Mouse (Mus musculus): ENCODE measurements around the gene Inpp5b. TPM values are rescaled to one million over a fixed set of nuclear protein-coding genes. Genes with fewer than 3 reads are reported as not detected.
A peak's percentile ranks its signal among the peaks of the same experiment; 100 is the strongest.

Gene Inpp5b
- polyA plus RNA-seq, 1 experiment from 2014 or later: 25.2 TPM

- Histone ChIP-seq H3K36me3 (peaks cover 74% of the 10 kb centered on the region), H3K9me3 (no peaks in the 10 kb centered on the region), H3K4me1 (no peaks in the 10 kb centered on the region), H3K27me3 (no peaks in the 10 kb centered on the region), H3K27ac (no peak overlapping the region), H3K9ac (no peak overlapping the region), H3K4me2 (no peak overlapping the region), H3K4me3 (no peak overlapping the region)
- WGBS: 83% methylated on average over 5 of the region's 5 CpGs
- no peak for ATAC-seq (ENCODE audit: insufficient number of reproducible peaks, insufficient read depth, low FRiP score, low TSS enrichment, low read depth)
These were observed 88.0 kb downstream of the Inpp5b start for GRCm38 (mm10) chr4:124829671-124830070.

- WGBS: 97% methylated on average over 10 of the region's 10 CpGs
- H3K9me3 ChIP-seq: no peaks in the 10 kb centered on the region
- H3K36me3 ChIP-seq: peaks cover 68% of the 10 kb centered on the region
These were observed 91.1 kb downstream of the Inpp5b start for GRCm38 (mm10) chr4:124832796-124833195.

DNA sequence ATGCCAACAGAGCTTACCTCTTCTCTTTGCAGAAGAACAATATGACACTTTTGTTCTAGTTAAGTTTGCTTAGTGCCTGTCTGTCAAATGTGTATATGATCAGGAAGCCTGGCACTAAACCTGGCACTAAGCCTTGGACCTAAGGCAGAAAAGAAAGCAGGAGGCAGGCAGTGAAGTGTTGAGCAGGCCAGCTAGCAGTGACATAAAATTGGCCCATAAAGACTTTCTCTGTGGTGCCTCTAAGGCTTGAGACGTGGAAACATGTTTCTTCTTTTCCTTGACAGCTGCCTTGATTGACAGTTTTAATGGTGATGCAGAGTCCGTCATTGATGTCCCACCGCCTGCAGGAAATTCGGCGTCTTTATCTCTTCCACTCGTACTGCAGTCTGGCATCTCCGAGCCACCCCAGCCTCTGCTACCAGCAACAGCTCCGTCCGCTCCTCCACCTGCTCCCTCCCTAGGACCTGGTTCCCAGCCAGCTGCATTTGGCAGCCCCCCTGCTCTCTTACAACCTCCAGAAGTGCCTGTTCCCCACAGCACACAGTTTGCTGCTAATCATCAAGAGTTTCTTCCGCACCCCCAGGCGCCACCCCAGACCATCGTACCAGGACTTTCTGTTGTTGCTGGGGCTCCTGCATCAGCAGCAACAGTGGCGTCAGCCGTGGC is 96.5 kb downstream of the Inpp5b start:
- Histone ChIP-seq H3K4me2 (no peak overlapping the region), H3K9ac (no peak overlapping the region), H3K4me3 (no peak overlapping the region), H3K9me3 (no peaks in the 10 kb centered on the region), H3K36me3 (peaks cover 73% of the 10 kb centered on the region), H3K27me3 (no peaks in the 10 kb centered on the region), H3K4me1 (no peaks in the 10 kb centered on the region), H3K27ac (no peak overlapping the region)
- no peak for ATAC-seq (ENCODE audit: insufficient number of reproducible peaks, insufficient read depth, low FRiP score, low TSS enrichment, low read depth)
- 83% methylated on average over 14 of the region's 14 CpGs for WGBS

More at GRCm38 (mm10) chr4:124832796-124833195, 91.1 kb downstream of the Inpp5b start:
- H3K4me1 ChIP-seq: no peaks in the 10 kb centered on the region
- H3K27ac ChIP-seq: no peak overlapping the region
- ATAC-seq (ENCODE audit: insufficient number of reproducible peaks, insufficient read depth, low FRiP score, low TSS enrichment, low read depth): no peak
- H3K9ac ChIP-seq: no peak overlapping the region
- H3K4me2 ChIP-seq: no peak overlapping the region
- H3K27me3 ChIP-seq: no peaks in the 10 kb centered on the region
- no peak overlapping the region for H3K4me3 ChIP-seq

DNA sequence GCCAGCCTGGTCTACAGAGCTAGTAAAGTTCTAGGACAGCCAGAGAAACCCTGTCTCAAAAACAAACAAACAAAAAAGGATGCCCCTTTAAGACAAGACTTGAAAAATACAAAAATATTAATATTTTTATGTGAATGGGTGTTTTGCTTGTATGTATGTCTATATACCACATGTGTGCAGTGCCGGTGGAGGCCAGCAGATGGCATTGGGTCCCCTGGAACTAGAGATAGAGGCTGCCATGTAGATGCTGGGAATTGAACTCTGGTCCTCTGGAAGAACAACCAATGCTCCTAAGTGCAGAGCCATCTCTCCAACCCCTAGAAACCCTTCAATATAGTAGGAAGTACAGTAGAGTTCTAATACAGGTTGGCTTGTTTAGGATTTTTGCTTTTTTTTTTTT is 99.3 kb downstream of the Inpp5b start:
- Histone ChIP-seq H3K4me2 (no peak overlapping the region), H3K36me3 (peaks cover 62% of the 10 kb centered on the region), H3K9me3 (no peaks in the 10 kb centered on the region), H3K9ac (no peak overlapping the region), H3K27ac (no peak overlapping the region), H3K4me1 (no peaks in the 10 kb centered on the region), H3K4me3 (no peak overlapping the region), H3K27me3 (no peaks in the 10 kb centered on the region)
- 97% methylated on average over 1 of the region's 1 CpGs for WGBS
- ATAC-seq (ENCODE audit: insufficient number of reproducible peaks, insufficient read depth, low FRiP score, low TSS enrichment, low read depth): no peak

DNA sequence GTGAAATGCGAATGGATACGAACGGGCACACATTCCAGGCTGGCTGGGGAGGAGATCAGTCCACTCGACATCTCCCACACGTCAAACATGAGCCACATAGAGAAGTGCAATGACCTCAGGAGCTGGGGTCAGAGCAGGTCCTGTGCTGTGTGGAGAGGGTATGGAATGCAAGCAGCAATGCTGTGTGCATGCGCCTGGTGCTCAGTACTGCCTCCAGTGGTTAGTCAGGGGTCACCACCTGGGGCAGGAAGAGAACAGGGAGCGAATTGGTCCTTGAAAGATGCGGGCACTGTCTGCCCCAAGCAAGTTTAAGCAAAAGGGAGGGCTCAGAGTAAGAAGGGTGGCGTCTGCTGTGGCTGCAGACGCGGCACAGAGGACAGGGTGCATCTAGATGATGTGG is 101.8 kb downstream of the Inpp5b start:
- Histone ChIP-seq H3K9me3 (no peaks in the 10 kb centered on the region), H3K4me1 (no peaks in the 10 kb centered on the region), H3K4me3 (no peak overlapping the region), H3K27ac (no peak overlapping the region), H3K4me2 (no peak overlapping the region), H3K27me3 (no peaks in the 10 kb centered on the region), H3K9ac (no peak overlapping the region), H3K36me3 (peaks cover 58% of the 10 kb centered on the region)
- 51% methylated on average over 11 of the region's 11 CpGs for WGBS
- ATAC-seq (ENCODE audit: insufficient number of reproducible peaks, insufficient read depth, low FRiP score, low TSS enrichment, low read depth): 0 out of 2 replicates have a peak, but pooled peaks have one; percentile 58

- 11% methylated on average over 8 of the region's 8 CpGs for WGBS
- Histone ChIP-seq H3K9ac (no peak overlapping the region; the same call in 1 of the 2 replicates), H3K4me3 (no peak overlapping the region), H3K4me1 (peaks cover 17% of the 10 kb centered on the region), H3K27me3 (no peaks in the 10 kb centered on the region), H3K36me3 (peaks cover 26% of the 10 kb centered on the region), H3K27ac (no peak overlapping the region), H3K4me2 (no peak overlapping the region), H3K9me3 (no peaks in the 10 kb centered on the region)
- no peak for ATAC-seq (ENCODE audit: insufficient number of reproducible peaks, insufficient read depth, low FRiP score, low TSS enrichment, low read depth)
These were observed 105.9 kb downstream of the Inpp5b start for GRCm38 (mm10) chr4:124847573-124847972.

DNA sequence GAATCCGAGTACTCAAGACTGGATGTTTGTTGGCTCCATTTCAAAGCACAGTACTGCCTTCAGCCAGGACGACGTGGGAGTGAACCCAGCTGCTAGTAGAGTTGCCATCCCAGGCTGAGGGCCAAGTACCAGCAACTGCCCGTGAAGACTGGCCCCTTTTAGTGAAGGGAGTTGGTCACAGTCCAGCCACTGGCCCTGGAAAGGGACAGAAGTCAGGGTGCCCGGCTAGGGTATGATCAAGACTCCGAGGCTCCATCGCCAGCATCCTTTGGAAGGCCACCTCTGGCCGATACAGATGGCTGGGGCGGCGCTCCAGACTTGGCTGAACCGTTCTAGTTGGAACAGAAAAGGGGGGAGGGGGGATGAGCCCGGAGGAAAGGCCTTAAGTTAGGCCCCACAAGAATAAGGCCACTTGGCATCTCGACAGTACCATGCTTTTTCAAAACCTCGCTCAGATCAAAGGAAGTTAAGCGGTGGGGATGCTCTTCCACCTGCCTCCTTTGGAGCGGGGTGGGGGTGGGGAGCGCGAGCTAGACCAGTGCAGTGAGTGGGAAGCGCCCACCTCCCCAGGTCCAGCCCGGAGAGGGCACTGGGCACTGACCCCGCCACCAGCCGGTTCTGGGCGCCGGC is 108.1 kb downstream of the Inpp5b start:
- peaks cover 21% of the 10 kb centered on the region for H3K4me1 ChIP-seq
- peak overlapping the region; percentile 98 for H3K4me3 ChIP-seq
- H3K27ac ChIP-seq: peak overlapping the region; percentile 93
- peaks cover 32% of the 10 kb centered on the region for H3K36me3 ChIP-seq
- no peaks in the 10 kb centered on the region for H3K9me3 ChIP-seq
- ATAC-seq (ENCODE audit: insufficient number of reproducible peaks, insufficient read depth, low FRiP score, low TSS enrichment, low read depth): peak; percentile 63
- H3K9ac ChIP-seq: peak overlapping the region; percentile 90
- 3% methylated on average over 24 of the region's 24 CpGs for WGBS
- peak overlapping the region; percentile 79 for H3K4me2 ChIP-seq
- no peaks in the 10 kb centered on the region for H3K27me3 ChIP-seq

DNA sequence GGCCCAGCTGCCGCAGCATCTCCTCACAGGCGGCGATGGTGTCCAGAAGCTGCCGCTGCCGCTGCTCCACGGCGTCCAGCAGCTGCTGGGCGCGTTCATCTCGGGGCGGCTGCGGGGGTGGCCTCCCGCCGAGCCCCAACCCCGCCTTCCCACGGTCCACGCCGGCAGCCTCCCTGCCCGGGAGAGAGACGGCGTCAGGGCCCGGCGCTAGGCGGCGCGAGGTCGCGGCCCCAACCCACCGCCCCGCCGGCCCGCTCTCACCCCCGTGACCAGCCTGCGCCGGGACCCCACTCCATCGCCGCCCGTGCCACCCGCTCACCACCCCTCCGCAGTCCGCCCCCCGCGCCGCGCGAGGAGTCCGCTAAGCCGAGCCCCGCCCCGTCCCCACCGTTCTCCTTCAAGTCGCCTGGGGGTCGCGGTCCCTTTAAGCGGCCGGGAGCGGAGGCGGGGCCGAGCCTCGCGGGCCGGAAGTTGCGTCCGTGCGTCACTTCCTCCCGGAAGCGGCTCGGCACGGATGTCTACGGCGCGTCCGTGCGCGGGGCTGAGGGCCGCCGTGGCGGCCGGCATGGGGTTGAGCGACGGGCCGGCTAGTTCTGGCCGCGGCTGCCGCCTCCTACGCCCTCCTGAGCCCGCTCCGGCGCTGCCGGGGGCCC is 108.7 kb downstream of the Inpp5b start, which contains the start of gene Yrdc:
Yrdc (plus strand) TSS at position 419 of the 653 bp plus-strand sequence.
- Histone ChIP-seq H3K9ac (peak within 1 kb of the TSS; percentile 90), H3K27ac (peak within 1 kb of the TSS; percentile 93), H3K27me3 (no peaks in the 10 kb centered on the region), H3K4me3 (peak within 1 kb of the TSS; percentile 98), H3K36me3 (peaks cover 36% of the 10 kb centered on the region), H3K4me1 (peaks cover 21% of the 10 kb centered on the region), H3K9me3 (no peaks in the 10 kb centered on the region), H3K4me2 (peak within 1 kb of the TSS; percentile 79)
- peak; percentile 89 for ATAC-seq (ENCODE audit: insufficient number of reproducible peaks, insufficient read depth, low FRiP score, low TSS enrichment, low read depth)
- WGBS: under 1% methylated on average over 80 of the region's 90 CpGs

MicroRNAs within 50 kb of the gene (microRNA counts, 519-probe panel; counts per million panel counts)
- 236 counts per million, percentile 44 among the panel's probes with 10 or more counts for microRNA mmu-miR-697
- 236 counts per million, percentile 44 among the panel's probes with 10 or more counts for microRNA mmu-miR-698

Small RNA genes within 50 kb of the gene (microRNA-seq; reads per million reads assigned to microRNA genes)
- gene Gm24721 (not detected), gene Mir697 (not detected), gene Mir698 (not detected)

Other genes starting within 250 kb of the Inpp5b start
- not detected in 2 replicates for gene 3100002H09Rik, start 131.0 kb upstream of the Inpp5b start, polyA plus RNA-seq (2015; fragmentation: Nextera tagmentation; extraction: Ambion mirVana)
- gene Pou3f1, start 85.0 kb upstream of the Inpp5b start, polyA plus RNA-seq (2015; fragmentation: Nextera tagmentation; extraction: Ambion mirVana): 2.3 and 2.4 TPM in 2 replicates
- gene Utp11, start 48.2 kb upstream of the Inpp5b start, polyA plus RNA-seq (2015; fragmentation: Nextera tagmentation; extraction: Ambion mirVana): 84.7 and 92.2 TPM in 2 replicates
- gene Fhl3, start 41.1 kb upstream of the Inpp5b start, polyA plus RNA-seq (2015; fragmentation: Nextera tagmentation; extraction: Ambion mirVana): 17.0 and 19.5 TPM in 2 replicates
- 177 and 186 TPM in 2 replicates for gene Sf3a3, start 27.1 kb upstream of the Inpp5b start, polyA plus RNA-seq (2015; fragmentation: Nextera tagmentation; extraction: Ambion mirVana)
- 11.9 and 12.9 TPM in 2 replicates for gene Mtf1, start 60.3 kb downstream of the Inpp5b start, polyA plus RNA-seq (2015; fragmentation: Nextera tagmentation; extraction: Ambion mirVana)
- gene Yrdc, start 108.8 kb downstream of the Inpp5b start, polyA plus RNA-seq (2015; fragmentation: Nextera tagmentation; extraction: Ambion mirVana): 33.5 and 39.6 TPM in 2 replicates
- gene 1110065P20Rik, start 109.3 kb downstream of the Inpp5b start, polyA plus RNA-seq (2015; fragmentation: Nextera tagmentation; extraction: Ambion mirVana): 60.0 and 60.9 TPM in 2 replicates
- 1.2 and 1.4 TPM in 2 replicates for gene Maneal, start 120.3 kb downstream of the Inpp5b start, polyA plus RNA-seq (2015; fragmentation: Nextera tagmentation; extraction: Ambion mirVana)
- 0.08 and 0.11 TPM in 2 replicates for gene Epha10, start 139.0 kb downstream of the Inpp5b start, polyA plus RNA-seq (2015; fragmentation: Nextera tagmentation; extraction: Ambion mirVana)
- 18.1 and 20.3 TPM in 2 replicates for gene 9930104L06Rik, start 195.2 kb downstream of the Inpp5b start, polyA plus RNA-seq (2015; fragmentation: Nextera tagmentation; extraction: Ambion mirVana)
- gene Cdca8, start 197.5 kb downstream of the Inpp5b start, polyA plus RNA-seq (2015; fragmentation: Nextera tagmentation; extraction: Ambion mirVana): 133 and 141 TPM in 2 replicates
- 18.8 and 21.2 TPM in 2 replicates for gene Rspo1, start 244.6 kb downstream of the Inpp5b start, polyA plus RNA-seq (2015; fragmentation: Nextera tagmentation; extraction: Ambion mirVana)